Mouse (Mus musculus): ENCODE measurements around the gene Olfr776. TPM values are rescaled to one million over a fixed set of nuclear protein-coding genes. Genes with fewer than 3 reads are reported as not detected.

Gene Olfr776
- not detected for polyA plus RNA-seq (2017; shearing (Covaris generic))

GRCm38 (mm10) chr10:129258827-129259226 lies at the start of gene Olfr776:
TSS of gene Olfr776 (plus strand) at chr10:129259127.

GRCm38 (mm10) chr10:129235904-129236303 lies 23.0 kb upstream of the Olfr776 start, which contains the start of gene Olfr774:
TSS of gene Olfr774 (plus strand) at chr10:129236204.

GRCm38 (mm10) chr10:129248112-129248511 lies 10.8 kb upstream of the Olfr776 start, which contains the start of gene Olfr775:
TSS of gene Olfr775 (plus strand) at chr10:129248412.

GRCm38 (mm10) chr10:129271081-129271535 lies 12.2 kb downstream of the Olfr776 start, which contains the start of gene Olfr777:
TSS of gene Olfr777 (minus strand) at chr10:129271485.

Other genes with a start within 250 kb of the Olfr776 start
- not detected for gene Olfr763, start 248.3 kb upstream of the Olfr776 start, polyA plus RNA-seq (2017; shearing (Covaris generic))
- not detected for gene Olfr764-ps1, start 219.2 kb upstream of the Olfr776 start, polyA plus RNA-seq (2017; shearing (Covaris generic))
- not detected for gene Olfr765, start 209.1 kb upstream of the Olfr776 start, polyA plus RNA-seq (2017; shearing (Covaris generic))
- gene Olfr766-ps1, start 190.2 kb upstream of the Olfr776 start, polyA plus RNA-seq (2017; shearing (Covaris generic)), result under 1 TPM in 1 of 2 experiments, not detected in 1; 0.22 TPM
- under 1 TPM; 0.04 to 0.11 TPM for gene Olfr767, start 176.2 kb upstream of the Olfr776 start, polyA plus RNA-seq (2017; shearing (Covaris generic))
- gene Olfr768, start 159.8 kb upstream of the Olfr776 start, polyA plus RNA-seq (2017; shearing (Covaris generic)), result not detected
- not detected for gene Olfr769, start 141.3 kb upstream of the Olfr776 start, polyA plus RNA-seq (2017; shearing (Covaris generic))
- gene Olfr770, start 120.1 kb upstream of the Olfr776 start, polyA plus RNA-seq (2017; shearing (Covaris generic)), result 1 to 10 TPM in 1 of 2 experiments, under 1 TPM in 1; 0.17 to 1.2 TPM
- not detected for gene Olfr771, start 94.4 kb upstream of the Olfr776 start, polyA plus RNA-seq (2017; shearing (Covaris generic))
- gene Olfr772, start 81.2 kb upstream of the Olfr776 start, polyA plus RNA-seq (2017; shearing (Covaris generic)), result under 1 TPM in 1 of 2 experiments, not detected in 1; 0.12 TPM
- not detected for gene Olfr773, start 71.7 kb upstream of the Olfr776 start, polyA plus RNA-seq (2017; shearing (Covaris generic))
- not detected for gene Olfr774, start 22.9 kb upstream of the Olfr776 start, polyA plus RNA-seq (2017; shearing (Covaris generic))
- gene Olfr775, start 10.7 kb upstream of the Olfr776 start, polyA plus RNA-seq (2017; shearing (Covaris generic)), result not detected
- not detected for gene Olfr777, start 12.4 kb downstream of the Olfr776 start, polyA plus RNA-seq (2017; shearing (Covaris generic))
- gene Olfr780, start 59.0 kb downstream of the Olfr776 start, polyA plus RNA-seq (2017; shearing (Covaris generic)), result under 1 TPM; 0.05 to 0.34 TPM
- under 1 TPM in 1 of 2 experiments, not detected in 1; 0.22 TPM for gene Olfr781, start 69.7 kb downstream of the Olfr776 start, polyA plus RNA-seq (2017; shearing (Covaris generic))
- gene Olfr782, start 89.7 kb downstream of the Olfr776 start, polyA plus RNA-seq (2017; shearing (Covaris generic)), result not detected
- under 1 TPM in 1 of 2 experiments, not detected in 1; 0.12 TPM for gene Olfr784, start 125.0 kb downstream of the Olfr776 start, polyA plus RNA-seq (2017; shearing (Covaris generic))
- gene Olfr785, start 146.3 kb downstream of the Olfr776 start, polyA plus RNA-seq (2017; shearing (Covaris generic)), result under 1 TPM in 1 of 2 experiments, not detected in 1; 0.69 TPM
- not detected for gene Olfr786, start 168.2 kb downstream of the Olfr776 start, polyA plus RNA-seq (2017; shearing (Covaris generic))
- gene Olfr787, start 202.7 kb downstream of the Olfr776 start, polyA plus RNA-seq (2017; shearing (Covaris generic)), result 1 to 10 TPM in 1 of 2 experiments, under 1 TPM in 1; 0.14 to 1.8 TPM
- under 1 TPM in 1 of 2 experiments, not detected in 1; 0.04 TPM for gene Olfr788, start 211.9 kb downstream of the Olfr776 start, polyA plus RNA-seq (2017; shearing (Covaris generic))
- gene Olfr789, start 225.6 kb downstream of the Olfr776 start, polyA plus RNA-seq (2017; shearing (Covaris generic)), result under 1 TPM in 1 of 2 experiments, not detected in 1; 0.06 TPM
- not detected for gene Olfr790, start 239.4 kb downstream of the Olfr776 start, polyA plus RNA-seq (2017; shearing (Covaris generic))

Measured in inflammation-experienced regulatory T-cells (primary cell).